Mouse (Mus musculus): ENCODE measurements around the gene Pgrmc1. TPM values are rescaled to one million over a fixed set of nuclear protein-coding genes. Genes with fewer than 3 reads are reported as not detected.
"Not testable (repeated sequence)": the region's sequence is repeated elsewhere in the genome, so short reads cannot be mapped to it uniquely, and the experiment has no call there.

The Pgrmc1 gene
- 583 and 650 TPM in 2 replicates for polyA plus RNA-seq (2014; fragmentation: Nextera tagmentation; extraction: Ambion mirVana)

GRCm38 (mm10) chrX:36597707-36598389 lies at the start of gene Pgrmc1:
TSS of gene Pgrmc1 (plus strand) at chrX:36598206.
- Histone ChIP-seq H3K4me1 (ENCODE audit: control insufficient read depth, insufficient read depth, low read length) (no peaks in the 10 kb centered on the region), H3K9me3 (replicated peaks; ENCODE audit: control insufficient read depth, low read length) (no peaks in the 10 kb centered on the region), H3K4me3 (ENCODE audit: low read depth, low read length) (peak within 1 kb of the TSS; percentile 62), H3K4me2 (ENCODE audit: low read length) (peak within 1 kb of the TSS; percentile 54), H3K27me3 (replicated peaks; ENCODE audit: control insufficient read depth, insufficient read depth, low read length) (no peaks in the 10 kb centered on the region), H3K9ac (ENCODE audit: low read length) (peak within 1 kb of the TSS; percentile 81), H3K36me3 (ENCODE audit: control insufficient read depth, insufficient read depth, low read length) (peaks cover 6% of the 10 kb centered on the region; the same call in 1 of the 2 replicates), H3K27ac (ENCODE audit: low read depth, low read length) (peak within 1 kb of the TSS; percentile 84)
- peak; percentile 90 for DNase-seq (ENCODE audit: low spot score)
- WGBS = 38% methylated on average over 45 of the region's 45 CpGs
- ATAC-seq = peak; percentile 95

- WGBS = 74% methylated on average over 5 of the region's 5 CpGs
- Histone ChIP-seq H3K9ac (ENCODE audit: low read length) (no peak overlapping the region), H3K4me2 (ENCODE audit: low read length) (no peak overlapping the region), H3K9me3 (replicated peaks; ENCODE audit: control insufficient read depth, low read length) (no peaks in the 10 kb centered on the region), H3K4me1 (ENCODE audit: control insufficient read depth, insufficient read depth, low read length) (no peaks in the 10 kb centered on the region), H3K4me3 (ENCODE audit: low read depth, low read length) (no peak overlapping the region), H3K27ac (ENCODE audit: low read depth, low read length) (no peak overlapping the region), H3K27me3 (replicated peaks; ENCODE audit: control insufficient read depth, insufficient read depth, low read length) (no peaks in the 10 kb centered on the region), H3K36me3 (ENCODE audit: control insufficient read depth, insufficient read depth, low read length) (no peaks in the 10 kb centered on the region)
- DNase-seq (ENCODE audit: low spot score) (no peak), ATAC-seq (no peak)
These were observed 49.2 kb upstream of the Pgrmc1 start for GRCm38 (mm10) chrX:36548798-36549197.

GRCm38 (mm10) chrX:36550906-36551305 lies 47.1 kb upstream of the Pgrmc1 start:
- no peak overlapping the region for H3K4me2 ChIP-seq (ENCODE audit: low read length)
- H3K36me3 ChIP-seq (ENCODE audit: control insufficient read depth, insufficient read depth, low read length) = no peaks in the 10 kb centered on the region
- no peaks in the 10 kb centered on the region for H3K4me1 ChIP-seq (ENCODE audit: control insufficient read depth, insufficient read depth, low read length)
- WGBS = 32% methylated on average over 5 of the region's 5 CpGs
- DNase-seq (ENCODE audit: low spot score) = peak; percentile 55
- H3K9me3 ChIP-seq (replicated peaks; ENCODE audit: control insufficient read depth, low read length) = no peaks in the 10 kb centered on the region
- H3K9ac ChIP-seq (ENCODE audit: low read length) = no peak overlapping the region
- no peaks in the 10 kb centered on the region for H3K27me3 ChIP-seq (replicated peaks; ENCODE audit: control insufficient read depth, insufficient read depth, low read length)
- no peak overlapping the region for H3K4me3 ChIP-seq (ENCODE audit: low read depth, low read length)
- peak; percentile 75 for ATAC-seq
- 0 out of 2 replicates have a peak overlapping the region, but pooled peaks have one; percentile 52 for H3K27ac ChIP-seq (ENCODE audit: low read depth, low read length)

GRCm38 (mm10) chrX:36551351-36551750 lies 46.7 kb upstream of the Pgrmc1 start:
- WGBS = 38% methylated on average over 6 of the region's 6 CpGs
- no peak overlapping the region for H3K4me3 ChIP-seq (ENCODE audit: low read depth, low read length)
- no peak overlapping the region for H3K4me2 ChIP-seq (ENCODE audit: low read length)
- no peaks in the 10 kb centered on the region for H3K27me3 ChIP-seq (replicated peaks; ENCODE audit: control insufficient read depth, insufficient read depth, low read length)
- H3K9ac ChIP-seq (ENCODE audit: low read length) = no peak overlapping the region
- no peaks in the 10 kb centered on the region for H3K36me3 ChIP-seq (ENCODE audit: control insufficient read depth, insufficient read depth, low read length)
- H3K9me3 ChIP-seq (replicated peaks; ENCODE audit: control insufficient read depth, low read length) = no peaks in the 10 kb centered on the region
- peak overlapping the region; percentile 52 for H3K27ac ChIP-seq (ENCODE audit: low read depth, low read length)
- no peak for DNase-seq (ENCODE audit: low spot score)
- no peaks in the 10 kb centered on the region for H3K4me1 ChIP-seq (ENCODE audit: control insufficient read depth, insufficient read depth, low read length)
- no peak; the same call in 1 of the 2 replicates for ATAC-seq

GRCm38 (mm10) chrX:36552055-36552587 lies 45.9 kb upstream of the Pgrmc1 start:
- Histone ChIP-seq H3K27me3 (replicated peaks; ENCODE audit: control insufficient read depth, insufficient read depth, low read length) (no peaks in the 10 kb centered on the region), H3K4me3 (ENCODE audit: low read depth, low read length) (no peak overlapping the region), H3K4me1 (ENCODE audit: control insufficient read depth, insufficient read depth, low read length) (no peaks in the 10 kb centered on the region), H3K4me2 (ENCODE audit: low read length) (no peak overlapping the region), H3K27ac (ENCODE audit: low read depth, low read length) (no peak overlapping the region), H3K36me3 (ENCODE audit: control insufficient read depth, insufficient read depth, low read length) (no peaks in the 10 kb centered on the region), H3K9me3 (replicated peaks; ENCODE audit: control insufficient read depth, low read length) (no peaks in the 10 kb centered on the region), H3K9ac (ENCODE audit: low read length) (no peak overlapping the region)
- 32% methylated on average over 5 of the region's 5 CpGs for WGBS
- ATAC-seq = peak; percentile 77
- DNase-seq (ENCODE audit: low spot score) = peak; percentile 61

GRCm38 (mm10) chrX:36552715-36553114 lies 45.3 kb upstream of the Pgrmc1 start:
- ATAC-seq = no peak
- Histone ChIP-seq H3K27ac (ENCODE audit: low read depth, low read length) (no peak overlapping the region), H3K36me3 (ENCODE audit: control insufficient read depth, insufficient read depth, low read length) (no peaks in the 10 kb centered on the region), H3K9me3 (replicated peaks; ENCODE audit: control insufficient read depth, low read length) (no peaks in the 10 kb centered on the region), H3K4me2 (ENCODE audit: low read length) (no peak overlapping the region), H3K4me1 (ENCODE audit: control insufficient read depth, insufficient read depth, low read length) (no peaks in the 10 kb centered on the region), H3K27me3 (replicated peaks; ENCODE audit: control insufficient read depth, insufficient read depth, low read length) (no peaks in the 10 kb centered on the region), H3K4me3 (ENCODE audit: low read depth, low read length) (no peak overlapping the region), H3K9ac (ENCODE audit: low read length) (no peak overlapping the region)
- no peak for DNase-seq (ENCODE audit: low spot score)
- WGBS = 61% methylated on average over 3 of the region's 3 CpGs

- H3K9me3 ChIP-seq (replicated peaks; ENCODE audit: control insufficient read depth, low read length); H3K27ac ChIP-seq (ENCODE audit: low read depth, low read length); H3K4me3 ChIP-seq (ENCODE audit: low read depth, low read length); H3K4me1 ChIP-seq (ENCODE audit: control insufficient read depth, insufficient read depth, low read length); ATAC-seq; H3K4me2 ChIP-seq (ENCODE audit: low read length); H3K9ac ChIP-seq (ENCODE audit: low read length); H3K27me3 ChIP-seq (replicated peaks; ENCODE audit: control insufficient read depth, insufficient read depth, low read length); H3K36me3 ChIP-seq (ENCODE audit: control insufficient read depth, insufficient read depth, low read length); DNase-seq (ENCODE audit: low spot score): not testable (repeated sequence)
- WGBS = 76% methylated on average over 2 of the region's 2 CpGs
These were observed 42.8 kb upstream of the Pgrmc1 start for GRCm38 (mm10) chrX:36555196-36555595.

GRCm38 (mm10) chrX:36560170-36560569 lies 37.8 kb upstream of the Pgrmc1 start:
- H3K4me3 ChIP-seq (ENCODE audit: low read depth, low read length) = no peak overlapping the region
- H3K9ac ChIP-seq (ENCODE audit: low read length) = no peak overlapping the region
- no peaks in the 10 kb centered on the region for H3K4me1 ChIP-seq (ENCODE audit: control insufficient read depth, insufficient read depth, low read length)
- DNase-seq (ENCODE audit: low spot score) = no peak
- H3K27ac ChIP-seq (ENCODE audit: low read depth, low read length) = no peak overlapping the region
- WGBS = 85% methylated on average over 4 of the region's 4 CpGs
- H3K9me3 ChIP-seq (replicated peaks; ENCODE audit: control insufficient read depth, low read length) = no peaks in the 10 kb centered on the region
- H3K36me3 ChIP-seq (ENCODE audit: control insufficient read depth, insufficient read depth, low read length) = no peaks in the 10 kb centered on the region
- ATAC-seq = no peak
- no peaks in the 10 kb centered on the region for H3K27me3 ChIP-seq (replicated peaks; ENCODE audit: control insufficient read depth, insufficient read depth, low read length)
- no peak overlapping the region for H3K4me2 ChIP-seq (ENCODE audit: low read length)

- H3K27me3 ChIP-seq (replicated peaks; ENCODE audit: control insufficient read depth, insufficient read depth, low read length) = no peaks in the 10 kb centered on the region
- H3K27ac ChIP-seq (ENCODE audit: low read depth, low read length) = no peak overlapping the region
- ATAC-seq = no peak
- H3K9me3 ChIP-seq (replicated peaks; ENCODE audit: control insufficient read depth, low read length) = no peaks in the 10 kb centered on the region
- H3K4me3 ChIP-seq (ENCODE audit: low read depth, low read length) = no peak overlapping the region
- 23% methylated on average over 7 of the region's 7 CpGs for WGBS
- no peaks in the 10 kb centered on the region for H3K36me3 ChIP-seq (ENCODE audit: control insufficient read depth, insufficient read depth, low read length)
- no peak overlapping the region for H3K4me2 ChIP-seq (ENCODE audit: low read length)
- DNase-seq (ENCODE audit: low spot score) = peak; percentile 63
- H3K9ac ChIP-seq (ENCODE audit: low read length) = no peak overlapping the region
- H3K4me1 ChIP-seq (ENCODE audit: control insufficient read depth, insufficient read depth, low read length) = no peaks in the 10 kb centered on the region
These were observed 36.4 kb upstream of the Pgrmc1 start for GRCm38 (mm10) chrX:36561650-36562049.
